Mouse (Mus musculus): ENCODE results near the gene Itpripl2. TPM values are rescaled to one million over a fixed set of nuclear protein-coding genes. Genes with fewer than 3 reads are reported as not detected.

Gene Itpripl2
- total RNA-seq, 2 experiments from 2014 or later = 19.1 to 23.7 TPM

- DNase-seq = peak in 1 of 2 experiments; percentile 52
Measured at GRCm38 (mm10) chr7:118443895-118444485, 47.8 kb downstream of the Itpripl2 start.

DNA sequence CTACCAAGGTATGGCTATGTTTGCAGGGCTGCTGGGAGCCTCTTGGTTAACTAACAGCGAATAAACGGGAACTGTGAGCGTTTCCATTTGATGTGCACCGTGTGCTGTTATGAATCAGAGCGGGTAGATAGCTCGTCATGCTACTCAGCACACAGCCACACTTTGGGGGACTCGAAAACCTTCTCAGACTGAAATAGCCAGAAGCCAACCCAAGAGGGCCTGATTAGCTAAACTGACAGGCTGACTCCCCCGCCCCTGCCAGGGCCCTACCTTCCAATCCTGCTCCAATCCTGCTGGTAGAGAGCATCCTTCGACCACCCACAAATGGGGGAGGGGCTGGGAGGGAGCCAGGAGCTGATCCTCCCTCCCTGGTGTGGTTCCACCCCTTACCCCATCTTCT is 48.4 kb downstream of the Itpripl2 start:
- DNase-seq = peak in 1 of 2 experiments; percentile 22

DNA sequence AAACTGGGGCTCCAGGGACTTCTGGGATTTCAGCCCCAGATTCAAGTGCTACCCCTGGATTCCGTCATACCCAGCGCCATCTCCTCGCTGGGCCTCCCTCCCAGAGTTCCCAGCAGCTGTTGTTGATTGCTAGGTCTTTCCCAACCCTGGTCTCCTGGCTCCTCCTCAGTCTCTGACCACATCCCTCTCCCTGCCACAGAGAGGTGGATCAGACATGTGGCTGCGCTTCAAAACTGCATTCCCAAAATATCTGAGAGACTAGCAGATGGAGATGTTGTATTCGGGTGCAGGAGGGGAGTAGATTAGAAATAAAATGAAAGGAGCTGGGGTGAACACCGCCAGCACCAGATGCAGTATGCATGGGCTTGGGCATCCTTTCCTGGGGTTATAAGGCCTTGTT is 50.2 kb downstream of the Itpripl2 start:
- DNase-seq = peak; percentile 70 to 83

GRCm38 (mm10) chr7:118437101-118437802 is 54.5 kb downstream of the Itpripl2 start:
- peak in 1 of 2 experiments; percentile 67 for DNase-seq

Other genes starting within 250 kb of the Itpripl2 start
- gene Smg1, start 248.3 kb downstream of the Itpripl2 start, total RNA-seq (2021) = 10 to 100 TPM; 33.4 to 39.3 TPM
- gene Syt17, start 43.8 kb downstream of the Itpripl2 start, total RNA-seq (2021) = 1 to 10 TPM in 1 of 2 experiments, under 1 TPM in 1; 0.57 to 1.2 TPM
- 100 to 1,000 TPM; 120 to 126 TPM for gene Coq7, start 41.4 kb upstream of the Itpripl2 start, total RNA-seq (2021)
- gene Tmc7, start 92.8 kb upstream of the Itpripl2 start, total RNA-seq (2021) = 1 to 10 TPM; 5.4 to 9.2 TPM
- under 1 TPM; 0.17 to 0.87 TPM for gene Tmc5, start 105.3 kb upstream of the Itpripl2 start, total RNA-seq (2021)
- 10 to 100 TPM; 32.3 to 37.5 TPM for gene Gde1, start 213.8 kb upstream of the Itpripl2 start, total RNA-seq (2021)
- 1 to 10 TPM; 1.2 to 1.9 TPM for gene Ccp110, start 220.6 kb upstream of the Itpripl2 start, total RNA-seq (2021)
- 10 to 100 TPM; 21.2 to 24.8 TPM for gene Vps35l, start 248.3 kb upstream of the Itpripl2 start, total RNA-seq (2021)

Measured in heart, adult 18-20 months (tissue).